Comparison of ENCODE assay signal across 10 mouse cellular contexts in genomic region chr19:29045369-29045768, GRCm38 (mm10). TPM values are rescaled to one million over a fixed set of nuclear protein-coding genes. Genes with fewer than 3 reads are reported as not detected.
DNase-seq lines count a peak whose midpoint lies in the region; ATAC-seq and TF ChIP-seq lines count a peak whose summit lies in the region.
"Had no signal": no experiment of that assay in that cellular context is flagged by ENCODE, and none has a peak within 500 bp of the region (broad histone marks: within the 10 kb centered on the region; RNA-seq: fewer than 3 reads in every experiment).

No protein-coding gene starts in this region.

- H3K9me3 ChIP-seq in embryonic facial prominence, embryonic 13.5 days, result no peaks in the 10 kb centered on the region
- no peaks in the 10 kb centered on the region for H3K9me3 ChIP-seq in hindbrain, postnatal 0 days (ENCODE audit: low read length)
- no peaks in the 10 kb centered on the region for H3K9me3 ChIP-seq in liver, postnatal 0 days (ENCODE audit: low read length)

- H3K27me3 ChIP-seq in embryonic facial prominence, embryonic 13.5 days, result no peaks in the 10 kb centered on the region
- no peaks in the 10 kb centered on the region for H3K27me3 ChIP-seq in hindbrain, postnatal 0 days (ENCODE audit: insufficient read depth, low read length)
- no peaks in the 10 kb centered on the region for H3K27me3 ChIP-seq in liver, postnatal 0 days (ENCODE audit: insufficient read depth, low read length)

- H3K36me3 ChIP-seq in embryonic facial prominence, embryonic 13.5 days, result no peaks in the 10 kb centered on the region
- no peaks in the 10 kb centered on the region for H3K36me3 ChIP-seq in hindbrain, postnatal 0 days (ENCODE audit: insufficient read depth, low read length)
- H3K36me3 ChIP-seq in liver, postnatal 0 days (replicated peaks; ENCODE audit: insufficient read depth, low read length), result no peaks in the 10 kb centered on the region

- TF ChIP-seq CTCF in hindbrain, postnatal 0 days (IDR thresholded peaks at IDR 0.05; ENCODE audit: low read depth), result no peak
- TF ChIP-seq CTCF in liver, postnatal 0 days (IDR thresholded peaks at IDR 0.05; ENCODE audit: low read depth), result no peak

- H3K9ac ChIP-seq in embryonic facial prominence, embryonic 13.5 days, result no peak overlapping the region
- H3K9ac ChIP-seq in hindbrain, postnatal 0 days (replicated peaks; ENCODE audit: low read length), result no peak overlapping the region
- no peak overlapping the region for H3K9ac ChIP-seq in liver, postnatal 0 days (replicated peaks)

- peaks cover 40% of the 10 kb centered on the region for H3K4me1 ChIP-seq in embryonic facial prominence, embryonic 13.5 days
- no peaks in the 10 kb centered on the region; the same call in 1 of the 2 replicates for H3K4me1 ChIP-seq in hindbrain, postnatal 0 days (ENCODE audit: insufficient read depth, low read length)
- H3K4me1 ChIP-seq in liver, postnatal 0 days (ENCODE audit: insufficient read depth), result peaks cover 15% of the 10 kb centered on the region

- peak overlapping the region; percentile 72; the same call in 1 of the 2 replicates for H3K4me2 ChIP-seq in embryonic facial prominence, embryonic 13.5 days
- H3K4me2 ChIP-seq in hindbrain, postnatal 0 days (ENCODE audit: low read depth, low read length), result peak overlapping the region; percentile 69
- H3K4me2 ChIP-seq in liver, postnatal 0 days (ENCODE audit: low read depth, low read length), result peak overlapping the region; percentile 85

- 0 out of 2 replicates have a peak overlapping the region, but pooled peaks have one; percentile 8 for H3K27ac ChIP-seq in embryonic facial prominence, embryonic 13.5 days
- H3K27ac ChIP-seq in hindbrain, postnatal 0 days, result no peak overlapping the region
- peak overlapping the region; percentile 91 for H3K27ac ChIP-seq in liver, postnatal 0 days (ENCODE audit: low read depth)

- WGBS in embryonic facial prominence, embryonic 13.5 days, result 47% methylated on average over 4 of the region's 4 CpGs
- 55% methylated on average over 4 of the region's 4 CpGs for WGBS in hindbrain, postnatal 0 days
- 64% methylated on average over 4 of the region's 4 CpGs for WGBS in liver, postnatal 0 days (ENCODE audit: insufficient replicate concordance)

- peak; percentile 45 to 51 for DNase-seq in kidney, adult 8-10 months
- DNase-seq in kidney, adult 18-20 months, result no peak
- no peak for DNase-seq in hindbrain, postnatal 0 days (ENCODE audit: low spot score)
- no peak for DNase-seq in liver, postnatal 0 days
- DNase-seq in layer of hippocampus, adult 9-11 months, result no peak
- DNase-seq in heart, adult 18-20 months, result no peak
- no peak for DNase-seq in heart, adult 11 months
- DNase-seq: lung, adult 2 months had no signal

- no peak for TF ChIP-seq EP300 in liver, postnatal 0 days (IDR thresholded peaks at IDR 0.05; ENCODE audit: low read depth)

- ATAC-seq in embryonic facial prominence, embryonic 13.5 days (ENCODE audit: insufficient number of reproducible peaks, insufficient read depth, low FRiP score, low TSS enrichment, low read depth), result no peak
- ATAC-seq in hindbrain, postnatal 0 days, result no peak
- ATAC-seq in liver, postnatal 0 days, result no peak
- ATAC-seq: activated CD4-positive, CD25-positive, alpha-beta regulatory T cell, adult 4 months had no signal

- no peak overlapping the region for H3K4me3 ChIP-seq in embryonic facial prominence, embryonic 13.5 days
- H3K4me3 ChIP-seq in hindbrain, postnatal 0 days (ENCODE audit: low read length), result no peak overlapping the region
- 0 out of 2 replicates have a peak overlapping the region, but pooled peaks have one; percentile 94 for H3K4me3 ChIP-seq in liver, postnatal 0 days (ENCODE audit: low read depth, low read length)

RNA-seq across cellular contexts. Expression of gene Ak3, which starts 2.4 kb away (rescaled TPM):
- polyA plus RNA-seq in embryonic facial prominence, embryonic 13.5 days (2015; fragmentation: Nextera tagmentation; extraction: Ambion mirVana), result 68.8 and 72.8 TPM in 2 replicates
- 86.9 and 90.1 TPM in 2 replicates for total RNA-seq in hindbrain, postnatal 0 days (2014; rRNA removed)
- 67.4 and 71.2 TPM in 2 replicates for polyA plus RNA-seq in hindbrain, postnatal 0 days (2015; fragmentation: Nextera tagmentation; extraction: Ambion mirVana)
- polyA plus RNA-seq in liver, postnatal 0 days (2015; fragmentation: Nextera tagmentation; extraction: Ambion mirVana), result 48.1 and 49.9 TPM in 2 replicates
- 10 to 100 TPM; 90.8 TPM for total RNA-seq in heart, adult 18-20 months (2021)

RNA-seq across cellular contexts. Expression of gene Cdc37l1, which starts 55.2 kb away (rescaled TPM):
- 45.4 and 47.6 TPM in 2 replicates for polyA plus RNA-seq in embryonic facial prominence, embryonic 13.5 days (2015; fragmentation: Nextera tagmentation; extraction: Ambion mirVana)
- 40.0 and 61.8 TPM in 2 replicates for total RNA-seq in hindbrain, postnatal 0 days (2014; rRNA removed)
- polyA plus RNA-seq in hindbrain, postnatal 0 days (2015; fragmentation: Nextera tagmentation; extraction: Ambion mirVana), result 34.6 and 36.2 TPM in 2 replicates
- 10.0 and 10.2 TPM in 2 replicates for polyA plus RNA-seq in liver, postnatal 0 days (2015; fragmentation: Nextera tagmentation; extraction: Ambion mirVana)
- total RNA-seq in heart, adult 18-20 months (2021), result 10 to 100 TPM; 63.2 to 82.7 TPM

RNA-seq across cellular contexts. Expression of gene Rcl1, which starts 55.8 kb away (rescaled TPM):
- polyA plus RNA-seq in embryonic facial prominence, embryonic 13.5 days (2015; fragmentation: Nextera tagmentation; extraction: Ambion mirVana), result 60.4 and 67.0 TPM in 2 replicates
- total RNA-seq in hindbrain, postnatal 0 days (2014; rRNA removed), result 16.0 and 18.0 TPM in 2 replicates
- 33.0 and 33.3 TPM in 2 replicates for polyA plus RNA-seq in hindbrain, postnatal 0 days (2015; fragmentation: Nextera tagmentation; extraction: Ambion mirVana)
- polyA plus RNA-seq in liver, postnatal 0 days (2015; fragmentation: Nextera tagmentation; extraction: Ambion mirVana), result 78.3 and 79.2 TPM in 2 replicates
- 1 to 10 TPM; 4.2 to 5.9 TPM for total RNA-seq in heart, adult 18-20 months (2021)

Comparison
In these comparisons a context has a peak if more than half of its experiments do, and no peak if none do; other contexts are left out.
1. DNase-seq: peak in kidney, adult 8-10 months (2 of 2); none in kidney, adult 18-20 months (single experiment), hindbrain, postnatal 0 days (single experiment), liver, postnatal 0 days (single experiment), layer of hippocampus, adult 9-11 months (single experiment), heart, adult 18-20 months (0 of 2) and heart, adult 11 months (single experiment).
2. Peak in every context shown above with its lines, with median percentiles within 50 percentile points of each other: H3K4me2 ChIP-seq.